Mouse (Mus musculus) induced T-regulatory cell, adult 2 months (primary cell): ENCODE data around the gene Pik3ap1.
A peak's percentile ranks its signal among the peaks of the same experiment; 100 is the strongest.

Experiments used
- DNase-seq: peaks from one replicate; pipeline ENCODE4 v3.0.0-alpha.2; 2012; ENCODE audit warnings: low read depth

Gene Pik3ap1

GRCm38 (mm10) chr19:41369557-41370460 is 15.1 kb downstream of the Pik3ap1 start:
- DNase-seq: no peak

GRCm38 (mm10) chr19:41366854-41367517 is 17.9 kb downstream of the Pik3ap1 start:
- no peak for DNase-seq

- peak; percentile 42 for DNase-seq
Measured at GRCm38 (mm10) chr19:41366192-41366853, 18.6 kb downstream of the Pik3ap1 start.

GRCm38 (mm10) chr19:41365570-41365969 is 19.3 kb downstream of the Pik3ap1 start:
- peak; percentile 62 for DNase-seq

GRCm38 (mm10) chr19:41364509-41364908 is 20.4 kb downstream of the Pik3ap1 start:
- no peak for DNase-seq

- no peak for DNase-seq
Measured at GRCm38 (mm10) chr19:41362963-41363362, 21.9 kb downstream of the Pik3ap1 start.

GRCm38 (mm10) chr19:41360459-41360858 is 24.4 kb downstream of the Pik3ap1 start:
- DNase-seq: peak; percentile 66

- peak; percentile 89 for DNase-seq
Measured at GRCm38 (mm10) chr19:41354287-41354951, 30.5 kb downstream of the Pik3ap1 start.

- DNase-seq: no peak
Measured at GRCm38 (mm10) chr19:41349624-41350023, 35.3 kb downstream of the Pik3ap1 start.

- no peak for DNase-seq
Measured at GRCm38 (mm10) chr19:41348161-41348560, 36.7 kb downstream of the Pik3ap1 start.

GRCm38 (mm10) chr19:41347326-41347725 is 37.6 kb downstream of the Pik3ap1 start:
- DNase-seq: no peak

- no peak for DNase-seq
Measured at GRCm38 (mm10) chr19:41346099-41346850, 38.6 kb downstream of the Pik3ap1 start.

- DNase-seq: peak; percentile 79
Measured at GRCm38 (mm10) chr19:41345028-41345741, 39.7 kb downstream of the Pik3ap1 start.

GRCm38 (mm10) chr19:41344666-41345027 is 40.3 kb downstream of the Pik3ap1 start:
- no peak for DNase-seq

GRCm38 (mm10) chr19:41342592-41343090 is 42.3 kb downstream of the Pik3ap1 start:
- no peak for DNase-seq

GRCm38 (mm10) chr19:41341677-41342076 is 43.2 kb downstream of the Pik3ap1 start:
- no peak for DNase-seq

GRCm38 (mm10) chr19:41339020-41339836 is 45.7 kb downstream of the Pik3ap1 start:
- DNase-seq: peak; percentile 75

GRCm38 (mm10) chr19:41338379-41338778 is 46.5 kb downstream of the Pik3ap1 start:
- DNase-seq: peak; percentile 31

GRCm38 (mm10) chr19:41335721-41336120 is 49.2 kb downstream of the Pik3ap1 start:
- no peak for DNase-seq

- DNase-seq: no peak
Measured at GRCm38 (mm10) chr19:41332986-41333385, 51.9 kb downstream of the Pik3ap1 start.
